Mouse (Mus musculus): ENCODE results near the gene Fgf9.

DNA sequence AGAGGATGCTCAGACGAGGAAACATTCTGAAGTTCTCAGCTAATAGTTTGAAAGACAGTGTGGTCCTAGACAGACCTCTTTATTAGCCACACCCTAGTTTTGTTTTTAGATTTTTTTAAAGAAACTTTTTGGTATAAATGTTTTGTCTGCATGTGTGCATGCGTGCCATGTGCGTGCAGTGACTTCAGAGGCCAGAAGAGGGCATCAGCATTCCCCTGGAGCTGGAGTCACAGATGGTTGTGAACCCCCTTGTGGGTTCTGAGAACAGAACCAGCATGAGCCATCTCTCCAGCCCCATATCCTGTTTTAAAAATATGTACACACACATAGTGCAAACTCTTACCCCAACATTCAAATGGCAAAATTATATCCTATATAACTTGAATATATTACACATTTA is 13.9 kb downstream of the Fgf9 start:
- TF ChIP-seq CTCF (IDR thresholded peaks at IDR 0.05; ENCODE audit: borderline replicate concordance, insufficient read depth, low read length) (no peak), POLR2A (IDR thresholded peaks at IDR 0.05; ENCODE audit: low read depth, low read length) (no peak)
